Mouse (Mus musculus) macrophage (primary cell): ENCODE measurements around the gene Stk39. TPM values are rescaled to one million over a fixed set of nuclear protein-coding genes. Genes with fewer than 3 reads are reported as not detected.

Experiments used
- H3K27ac ChIP-seq: fragments of 350-480 bp; formaldehyde crosslinking; 2 replicates; pipeline ENCODE4 v1.9.0; 2021
- H3K36me3 ChIP-seq: fragments of 350-480 bp; formaldehyde crosslinking; 2 replicates; pipeline ENCODE4 v1.9.0; 2021; ENCODE audit errors: inconsistent target
- H3K4me3 ChIP-seq: fragments of 350-480 bp; formaldehyde crosslinking; 2 replicates; pipeline ENCODE4 v1.9.0; 2021; ENCODE audit errors: inconsistent target
- H3K79me2 ChIP-seq: fragments of 350-480 bp; formaldehyde crosslinking; 2 replicates; pipeline ENCODE4 v1.9.0; 2021; ENCODE audit errors: inconsistent target
- WGBS: methylation state at CpG from one replicate; pipeline ENCODE4 v1.1.7; 2026; ENCODE audit warnings: inconsistent platforms; ENCODE audit not compliant: missing documents; 5-methylcytosine and 5-hydroxymethylcytosine counted together
- polyA plus RNA-seq: library from polyadenylated mRNA; stranded (reverse); fragments of 250-400 nt; gene quantifications from 3 replicates; pipeline ENCODE4 v1.2.4, GENCODE M21; 2018; ENCODE audit warnings: inconsistent platforms

Gene Stk39
- polyA plus RNA-seq, 1 experiment from 2014 or later, result 0.34 TPM

- H3K27ac ChIP-seq, result no peak overlapping the region
- 89% methylated on average over 5 of the region's 5 CpGs for WGBS
- H3K79me2 ChIP-seq, result no peaks in the 10 kb centered on the region
- no peaks in the 10 kb centered on the region for H3K36me3 ChIP-seq
- H3K4me3 ChIP-seq, result no peak overlapping the region
These were observed 101.7 kb downstream of the Stk39 start for GRCm38 (mm10) chr2:68370326-68370725.

- no peaks in the 10 kb centered on the region for H3K36me3 ChIP-seq
- no peak overlapping the region for H3K27ac ChIP-seq
- H3K79me2 ChIP-seq, result no peaks in the 10 kb centered on the region
- WGBS, result 98% methylated on average over 6 of the region's 6 CpGs
- H3K4me3 ChIP-seq, result no peak overlapping the region
These were observed 103.0 kb downstream of the Stk39 start for GRCm38 (mm10) chr2:68369080-68369479.

GRCm38 (mm10) chr2:68367944-68368343, 104.1 kb downstream of the Stk39 start:
- H3K36me3 ChIP-seq, result no peaks in the 10 kb centered on the region
- H3K27ac ChIP-seq, result no peak overlapping the region
- 66% methylated on average over 13 of the region's 13 CpGs for WGBS
- no peaks in the 10 kb centered on the region for H3K79me2 ChIP-seq
- H3K4me3 ChIP-seq, result no peak overlapping the region

GRCm38 (mm10) chr2:68366897-68367193, 105.2 kb downstream of the Stk39 start:
- H3K4me3 ChIP-seq, result no peak overlapping the region
- 95% methylated on average over 5 of the region's 5 CpGs for WGBS
- H3K27ac ChIP-seq, result no peak overlapping the region
- no peaks in the 10 kb centered on the region for H3K79me2 ChIP-seq
- no peaks in the 10 kb centered on the region for H3K36me3 ChIP-seq

GRCm38 (mm10) chr2:68366091-68366896, 105.8 kb downstream of the Stk39 start:
- no peak overlapping the region for H3K27ac ChIP-seq
- no peak overlapping the region for H3K4me3 ChIP-seq
- H3K36me3 ChIP-seq, result no peaks in the 10 kb centered on the region
- 23% methylated on average over 16 of the region's 18 CpGs for WGBS
- H3K79me2 ChIP-seq, result no peaks in the 10 kb centered on the region

- H3K79me2 ChIP-seq, result no peaks in the 10 kb centered on the region
- no peak overlapping the region for H3K27ac ChIP-seq
- H3K4me3 ChIP-seq, result no peak overlapping the region
- 59% methylated on average over 6 of the region's 7 CpGs for WGBS
- H3K36me3 ChIP-seq, result no peaks in the 10 kb centered on the region
These were observed 106.6 kb downstream of the Stk39 start for GRCm38 (mm10) chr2:68365504-68365903.

- H3K79me2 ChIP-seq, result no peaks in the 10 kb centered on the region
- 32% methylated on average over 12 of the region's 12 CpGs for WGBS
- H3K36me3 ChIP-seq, result no peaks in the 10 kb centered on the region
- no peak overlapping the region for H3K27ac ChIP-seq
- no peak overlapping the region for H3K4me3 ChIP-seq
These were observed 107.7 kb downstream of the Stk39 start for GRCm38 (mm10) chr2:68364181-68364900.

- no peaks in the 10 kb centered on the region for H3K79me2 ChIP-seq
- 89% methylated on average over 4 of the region's 4 CpGs for WGBS
- no peak overlapping the region for H3K27ac ChIP-seq
- no peaks in the 10 kb centered on the region for H3K36me3 ChIP-seq
- no peak overlapping the region for H3K4me3 ChIP-seq
These were observed 108.9 kb downstream of the Stk39 start for GRCm38 (mm10) chr2:68363159-68363558.

- 89% methylated on average over 5 of the region's 5 CpGs for WGBS
- Histone ChIP-seq H3K79me2 (no peaks in the 10 kb centered on the region), H3K36me3 (no peaks in the 10 kb centered on the region), H3K27ac (no peak overlapping the region), H3K4me3 (no peak overlapping the region)
These were observed 110.4 kb downstream of the Stk39 start for GRCm38 (mm10) chr2:68361701-68362100.

GRCm38 (mm10) chr2:68350621-68351020, 121.4 kb downstream of the Stk39 start:
- no peak overlapping the region for H3K27ac ChIP-seq
- WGBS, result 7% methylated on average over 6 of the region's 6 CpGs
- no peak overlapping the region for H3K4me3 ChIP-seq
- H3K36me3 ChIP-seq, result no peaks in the 10 kb centered on the region
- H3K79me2 ChIP-seq, result no peaks in the 10 kb centered on the region

GRCm38 (mm10) chr2:68349593-68350383, 122.3 kb downstream of the Stk39 start:
- WGBS, result 47% methylated on average over 24 of the region's 24 CpGs
- H3K36me3 ChIP-seq, result no peaks in the 10 kb centered on the region
- no peak overlapping the region for H3K4me3 ChIP-seq
- H3K79me2 ChIP-seq, result no peaks in the 10 kb centered on the region
- no peak overlapping the region for H3K27ac ChIP-seq

GRCm38 (mm10) chr2:68348966-68349365, 123.1 kb downstream of the Stk39 start:
- Histone ChIP-seq H3K36me3 (no peaks in the 10 kb centered on the region), H3K79me2 (no peaks in the 10 kb centered on the region), H3K4me3 (no peak overlapping the region), H3K27ac (no peak overlapping the region)
- WGBS, result 95% methylated on average over 12 of the region's 12 CpGs

- H3K79me2 ChIP-seq, result no peaks in the 10 kb centered on the region
- H3K36me3 ChIP-seq, result no peaks in the 10 kb centered on the region
- no peak overlapping the region for H3K4me3 ChIP-seq
- WGBS, result 80% methylated on average over 8 of the region's 8 CpGs
- H3K27ac ChIP-seq, result no peak overlapping the region
These were observed 125.3 kb downstream of the Stk39 start for GRCm38 (mm10) chr2:68346606-68347237.

- Histone ChIP-seq H3K79me2 (no peaks in the 10 kb centered on the region), H3K36me3 (no peaks in the 10 kb centered on the region), H3K27ac (no peak overlapping the region), H3K4me3 (no peak overlapping the region)
- WGBS, result 94% methylated on average over 8 of the region's 9 CpGs
These were observed 126.8 kb downstream of the Stk39 start for GRCm38 (mm10) chr2:68345269-68345668.
